Mouse (Mus musculus) hindbrain, embryonic 16.5 days (tissue): ENCODE results near the gene Iqcd. TPM values are rescaled to one million over a fixed set of nuclear protein-coding genes. Genes with fewer than 3 reads are reported as not detected.

Experiments used
- ATAC-seq: fragments of 200-750 bp; cut with Nextera tagmentation; 2 replicates; pipeline ENCODE4 v1.8.0; 2017; ENCODE audit warnings: moderate TSS enrichment, moderate library complexity
- H3K27ac ChIP-seq: fragments of 300-500 bp; sonication (generic); 2 replicates; pipeline ENCODE4 v1.5.1; 2014; ENCODE audit warnings: low read depth, mild to moderate bottlenecking, control low read depth, low read length, moderate library complexity
- H3K27me3 ChIP-seq: fragments of 300-500 bp; sonication (generic); replicated peaks from 2 replicates; pipeline ENCODE4 v1.6.1; 2014; ENCODE audit warnings: low read length; ENCODE audit not compliant: control insufficient read depth, insufficient read depth
- H3K36me3 ChIP-seq: fragments of 300-500 bp; sonication (generic); 2 replicates; pipeline ENCODE4 v1.6.1; 2014; ENCODE audit warnings: mild to moderate bottlenecking, low read length, moderate library complexity, mixed read lengths; ENCODE audit not compliant: control insufficient read depth, insufficient read depth
- H3K4me1 ChIP-seq: fragments of 300-500 bp; sonication (generic); 2 replicates; pipeline ENCODE4 v1.6.1; 2014; ENCODE audit warnings: low read depth, low read length; ENCODE audit not compliant: control insufficient read depth, insufficient read depth
- H3K4me2 ChIP-seq: fragments of 300-500 bp; sonication (generic); 2 replicates; pipeline ENCODE4 v1.6.1; 2014; ENCODE audit warnings: mild to moderate bottlenecking, low read length, control low read depth, moderate library complexity
- H3K4me3 ChIP-seq: fragments of 300-500 bp; sonication (generic); 2 replicates; pipeline ENCODE4 v1.5.1; 2014; ENCODE audit warnings: mild to moderate bottlenecking, low read length, control low read depth, moderate library complexity
- H3K9ac ChIP-seq: fragments of 300-500 bp; sonication (generic); 2 replicates; pipeline ENCODE4 v1.6.1; 2014; ENCODE audit warnings: low read depth, mild to moderate bottlenecking, control low read depth, low read length, moderate library complexity
- H3K9me3 ChIP-seq: fragments of 300-500 bp; sonication (generic); 2 replicates; pipeline ENCODE4 v1.6.1; 2014; ENCODE audit warnings: mild to moderate bottlenecking, low read length, moderate library complexity; ENCODE audit not compliant: control insufficient read depth
- WGBS: fragments of 180-500 bp; shearing (Covaris S2); extraction: QIAGEN DNeasy Blood & Tissue Kit; methylation state at CpG from one replicate; pipeline ENCODE4 v1.1.7; 2014; 5-methylcytosine and 5-hydroxymethylcytosine counted together
- polyA plus RNA-seq: library from polyadenylated mRNA; unstranded; fragments of >200 nt; fragmentation: Nextera tagmentation; extraction: Ambion mirVana; gene quantifications from 2 replicates; pipeline ENCODE4 v1.2.1, GENCODE M21; 2015

Iqcd gene
- polyA plus RNA-seq, 1 experiment from 2014 or later: 2.0 TPM

DNA sequence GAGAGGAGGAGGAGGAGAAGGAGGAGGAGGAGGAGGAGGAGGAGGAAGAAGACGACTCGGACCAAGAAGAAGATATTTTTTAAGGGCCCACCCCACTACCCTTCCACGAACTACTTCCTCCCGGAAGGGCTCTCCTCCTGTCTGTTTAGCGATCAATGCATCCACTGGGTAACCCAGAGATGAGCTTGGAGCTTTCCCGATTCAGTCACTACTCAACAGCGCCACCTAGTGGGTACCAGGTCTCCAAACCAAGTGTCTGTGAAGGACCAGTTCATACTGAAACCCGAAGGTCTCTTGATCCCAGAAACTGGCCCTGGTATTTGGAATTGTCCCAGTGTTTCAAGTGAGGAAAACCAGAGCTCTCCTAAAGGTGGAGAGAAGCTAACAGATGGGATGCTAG, 16.9 kb downstream of the Iqcd start:
- H3K9ac ChIP-seq: peak overlapping the region; percentile 65
- WGBS: 0% methylated on average over 8 of the region's 8 CpGs
- ATAC-seq: peak; percentile 74
- H3K27ac ChIP-seq: no peak overlapping the region
- peak overlapping the region; percentile 38 for H3K4me3 ChIP-seq
- H3K36me3 ChIP-seq: no peaks in the 10 kb centered on the region
- H3K9me3 ChIP-seq: no peaks in the 10 kb centered on the region
- H3K27me3 ChIP-seq: no peaks in the 10 kb centered on the region
- peaks cover 7% of the 10 kb centered on the region for H3K4me1 ChIP-seq
- H3K4me2 ChIP-seq: peak overlapping the region; percentile 71

DNA sequence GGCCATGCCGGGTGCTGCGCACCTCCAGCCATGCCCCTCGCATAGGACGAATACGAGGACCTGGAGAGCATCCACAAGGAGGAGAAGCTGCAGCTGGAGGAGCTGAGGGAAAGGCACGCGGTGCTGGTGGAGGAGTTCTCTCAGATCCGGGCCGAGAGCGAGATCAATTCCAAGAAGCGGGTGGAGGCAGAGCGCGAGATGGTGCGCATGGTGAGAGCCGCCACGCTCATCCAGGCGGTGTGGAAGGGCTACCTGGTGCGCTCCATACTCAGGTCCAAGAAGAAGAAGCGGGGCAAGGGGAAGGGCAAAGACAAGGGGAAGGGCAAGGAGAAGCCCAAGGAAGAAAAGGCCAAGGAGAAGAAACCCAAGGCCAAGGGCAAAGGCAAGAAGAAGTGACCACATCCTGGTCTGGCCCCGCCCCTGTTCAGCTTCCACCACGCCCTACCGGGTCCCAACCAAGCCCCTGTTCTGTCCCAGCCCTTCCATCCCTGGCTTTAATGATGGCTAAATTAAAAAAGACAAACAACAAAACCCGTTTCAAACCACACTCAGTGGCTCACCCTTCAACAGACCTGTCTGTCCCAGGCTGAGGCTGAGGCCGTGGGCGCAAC, 17.9 kb downstream of the Iqcd start:
- Histone ChIP-seq H3K4me2 (no peak overlapping the region), H3K9me3 (no peaks in the 10 kb centered on the region), H3K27ac (no peak overlapping the region), H3K4me3 (no peak overlapping the region), H3K9ac (no peak overlapping the region), H3K4me1 (peaks cover 16% of the 10 kb centered on the region), H3K36me3 (no peaks in the 10 kb centered on the region), H3K27me3 (no peaks in the 10 kb centered on the region)
- ATAC-seq: no peak
- 73% methylated on average over 25 of the region's 25 CpGs for WGBS

DNA sequence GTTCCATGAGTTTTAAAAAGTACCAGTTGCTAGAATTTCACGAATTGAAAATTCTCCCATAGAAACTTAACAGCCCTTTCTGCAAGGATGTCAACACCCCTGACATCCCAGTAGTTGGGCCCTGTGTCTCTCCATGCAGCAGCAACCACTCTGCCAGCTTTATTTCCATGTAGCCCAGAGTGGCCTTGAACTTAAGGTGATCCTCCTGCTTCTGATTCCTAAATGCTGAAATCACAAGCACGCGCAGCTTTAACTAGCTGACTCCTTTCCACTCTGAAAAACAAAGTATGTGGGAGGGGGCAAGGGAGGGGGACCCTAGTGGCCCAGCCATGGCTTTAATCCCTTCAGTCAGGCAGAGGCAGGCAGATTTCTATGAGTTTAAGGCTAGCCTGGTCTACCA, 18.5 kb downstream of the Iqcd start:
- peaks cover 16% of the 10 kb centered on the region for H3K4me1 ChIP-seq
- no peak overlapping the region for H3K4me2 ChIP-seq
- WGBS: 78% methylated on average over 3 of the region's 3 CpGs
- ATAC-seq: no peak
- no peak overlapping the region for H3K4me3 ChIP-seq
- H3K27me3 ChIP-seq: no peaks in the 10 kb centered on the region
- no peaks in the 10 kb centered on the region for H3K9me3 ChIP-seq
- no peak overlapping the region for H3K9ac ChIP-seq
- no peaks in the 10 kb centered on the region for H3K36me3 ChIP-seq
- no peak overlapping the region for H3K27ac ChIP-seq

DNA sequence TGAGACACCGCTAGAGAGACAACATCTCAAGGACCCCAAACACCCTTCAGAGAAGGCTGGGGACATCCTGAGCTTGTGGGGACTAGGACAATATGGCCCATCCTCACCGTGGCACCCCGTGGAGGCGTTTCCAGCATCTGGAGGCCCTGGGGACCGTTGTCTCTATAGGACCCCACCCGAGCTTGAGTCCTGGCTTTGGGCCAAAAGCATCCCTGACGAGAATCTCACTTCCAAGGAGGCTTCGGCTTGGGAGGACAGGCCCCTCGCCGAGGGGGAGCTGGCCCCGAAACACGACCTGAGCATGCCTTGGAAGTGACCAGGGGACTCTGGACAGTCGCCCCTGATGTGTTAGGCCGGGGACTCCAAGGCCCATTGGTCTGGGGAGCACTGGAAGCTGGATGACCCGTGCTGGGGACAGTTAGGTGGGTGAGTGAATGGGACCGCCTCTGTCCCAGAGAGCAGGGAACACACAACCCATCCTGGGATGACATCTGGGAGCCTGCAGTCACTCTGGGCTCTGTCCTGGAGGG, 20.5 kb downstream of the Iqcd start:
- no peak overlapping the region; the same call in 1 of the 2 replicates for H3K9ac ChIP-seq
- no peak for ATAC-seq

DNA sequence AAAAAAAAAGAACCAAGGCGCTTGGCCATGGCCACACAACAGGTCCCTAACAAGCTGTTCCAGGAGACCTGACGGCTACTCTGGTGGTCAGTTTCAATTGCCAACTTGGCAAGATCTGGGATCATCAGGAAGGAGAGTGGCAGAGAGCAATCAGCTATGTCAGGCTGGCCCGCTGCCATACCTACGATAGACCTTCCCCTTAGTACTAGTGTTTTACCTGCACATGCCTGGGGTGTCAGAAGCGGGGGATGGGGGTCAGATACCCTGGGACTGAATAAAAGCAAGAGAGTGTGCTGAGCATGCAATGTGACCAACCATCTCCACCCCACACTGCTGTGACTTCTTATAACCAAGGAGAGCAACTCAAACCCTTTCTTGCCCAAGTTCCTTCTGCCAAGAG, 22.1 kb downstream of the Iqcd start:
- Histone ChIP-seq H3K4me3 (no peak overlapping the region; the same call in 1 of the 2 replicates), H3K9ac (no peak overlapping the region), H3K4me1 (peaks cover 17% of the 10 kb centered on the region), H3K27ac (no peak overlapping the region), H3K9me3 (no peaks in the 10 kb centered on the region), H3K27me3 (no peaks in the 10 kb centered on the region), H3K36me3 (no peaks in the 10 kb centered on the region), H3K4me2 (peak overlapping the region; percentile 60)
- no peak for ATAC-seq
- 96% methylated on average over 5 of the region's 5 CpGs for WGBS

More for the DNA sequence above, 20.5 kb downstream of the Iqcd start:
- Histone ChIP-seq H3K9me3 (no peaks in the 10 kb centered on the region), H3K4me3 (no peak overlapping the region), H3K27me3 (no peaks in the 10 kb centered on the region), H3K27ac (no peak overlapping the region), H3K4me2 (no peak overlapping the region), H3K4me1 (peaks cover 22% of the 10 kb centered on the region), H3K36me3 (no peaks in the 10 kb centered on the region)
- 79% methylated on average over 16 of the region's 16 CpGs for WGBS

DNA sequence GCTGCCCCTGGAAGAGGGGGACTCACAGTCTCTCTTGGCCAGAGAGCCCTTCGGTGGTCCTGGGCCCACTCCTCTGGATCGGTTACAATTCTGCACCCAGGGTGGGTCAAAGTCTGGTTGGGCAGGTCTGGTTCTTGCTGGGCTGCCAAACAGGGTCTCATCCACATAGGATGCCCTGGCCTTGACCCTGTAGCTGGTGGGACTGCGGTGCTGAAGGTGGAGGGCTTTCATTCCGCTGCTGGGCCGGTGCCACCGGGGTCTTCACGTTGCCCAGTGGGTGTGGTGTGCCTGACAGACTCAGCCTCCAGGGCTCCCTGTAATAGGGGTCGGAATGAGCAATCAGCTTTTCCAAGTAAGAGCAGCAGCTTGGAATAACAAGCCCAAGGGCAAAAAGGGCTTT, 22.6 kb downstream of the Iqcd start:
- ATAC-seq: no peak
- Histone ChIP-seq H3K4me1 (peaks cover 17% of the 10 kb centered on the region), H3K27ac (no peak overlapping the region), H3K36me3 (no peaks in the 10 kb centered on the region), H3K4me2 (peak overlapping the region; percentile 60), H3K9ac (peak overlapping the region; percentile 63), H3K4me3 (peak overlapping the region; percentile 84), H3K9me3 (no peaks in the 10 kb centered on the region), H3K27me3 (no peaks in the 10 kb centered on the region)
- WGBS: 46% methylated on average over 8 of the region's 8 CpGs

DNA sequence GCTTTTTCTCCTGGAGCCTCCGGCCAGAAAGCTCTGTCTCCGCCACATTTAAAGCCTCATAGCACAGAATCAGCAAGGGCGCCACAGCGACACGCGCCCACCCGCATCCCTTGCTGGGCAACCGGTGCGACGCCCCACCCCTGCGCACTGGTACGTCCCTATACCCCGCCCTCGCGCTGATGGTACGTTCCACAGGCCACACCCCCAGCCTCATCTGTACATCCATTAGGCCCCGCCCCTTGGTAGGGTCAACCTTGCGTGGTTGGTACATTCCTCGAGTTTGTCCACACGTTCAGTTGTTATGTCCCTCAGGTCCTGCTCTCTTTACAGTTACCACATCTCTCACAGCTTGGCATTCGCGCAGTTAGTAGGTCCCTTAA, 23.6 kb downstream of the Iqcd start, which contains the start of the genes Rita1 and Ddx54:
Gene Rita1, minus strand, starts transcription at position 148 of the 380 bp plus-strand sequence.
Gene Ddx54, plus strand, starts transcription at position 298 of the 380 bp plus-strand sequence.
- H3K4me1 ChIP-seq: peaks cover 17% of the 10 kb centered on the region
- no peaks in the 10 kb centered on the region for H3K27me3 ChIP-seq
- H3K9me3 ChIP-seq: no peaks in the 10 kb centered on the region
- 0% methylated on average over 22 of the region's 22 CpGs for WGBS
- peaks cover 5% of the 10 kb centered on the region; the same call in 1 of the 2 replicates for H3K36me3 ChIP-seq
- peak; percentile 83 for ATAC-seq
- H3K9ac ChIP-seq: peak within 1 kb of the TSS; percentile 78
- H3K4me2 ChIP-seq: peak within 1 kb of the TSS; percentile 90
- H3K27ac ChIP-seq: peak within 1 kb of the TSS; percentile 91
- peak within 1 kb of the TSS; percentile 84 for H3K4me3 ChIP-seq

DNA sequence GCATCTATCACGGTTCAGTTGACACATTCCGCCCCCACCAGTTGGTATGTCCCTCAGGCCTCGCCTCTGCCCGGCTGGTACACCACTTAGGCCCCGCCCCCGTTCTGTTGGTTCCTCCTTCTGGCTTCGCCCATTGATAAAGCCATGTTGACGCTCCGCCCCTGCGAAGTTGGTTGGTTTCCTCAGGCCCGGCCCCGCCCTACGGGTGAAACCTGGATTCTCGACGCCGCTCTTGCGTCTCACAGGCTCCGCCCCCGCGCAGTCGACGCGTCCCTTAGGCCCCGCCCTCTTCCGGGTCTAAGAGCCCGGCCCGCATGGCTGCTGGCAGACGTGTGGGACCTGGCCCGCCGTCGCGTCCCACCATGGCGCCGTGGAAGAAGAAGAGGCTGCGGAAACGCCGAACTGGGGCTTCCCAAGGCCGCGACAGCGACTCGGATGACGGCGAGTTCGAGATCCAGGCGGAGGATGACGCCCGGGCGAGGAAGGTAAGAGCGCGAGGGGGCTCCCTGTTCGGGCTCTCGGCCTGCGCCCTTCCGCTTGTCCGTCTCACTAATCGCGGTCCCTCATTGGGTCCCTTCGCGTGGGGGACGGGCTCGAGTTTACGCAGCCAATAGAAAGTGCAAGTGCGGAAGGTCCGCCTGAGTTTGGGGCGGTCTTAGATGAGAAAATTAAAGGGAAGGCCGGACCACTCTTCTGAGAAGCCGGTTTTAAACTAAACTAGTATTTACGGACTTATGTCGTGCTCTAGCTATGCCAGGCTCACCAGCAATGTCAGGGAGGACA, 24.2 kb downstream of the Iqcd start:
- Histone ChIP-seq H3K36me3 (peaks cover 8% of the 10 kb centered on the region), H3K4me2 (peak overlapping the region; percentile 90), H3K9ac (peak overlapping the region; percentile 78), H3K9me3 (no peaks in the 10 kb centered on the region), H3K4me1 (peaks cover 17% of the 10 kb centered on the region), H3K27ac (peak overlapping the region; percentile 91), H3K4me3 (peak overlapping the region; percentile 84), H3K27me3 (no peaks in the 10 kb centered on the region)
- under 1% methylated on average over 69 of the region's 69 CpGs for WGBS
- ATAC-seq: peak; percentile 94

DNA sequence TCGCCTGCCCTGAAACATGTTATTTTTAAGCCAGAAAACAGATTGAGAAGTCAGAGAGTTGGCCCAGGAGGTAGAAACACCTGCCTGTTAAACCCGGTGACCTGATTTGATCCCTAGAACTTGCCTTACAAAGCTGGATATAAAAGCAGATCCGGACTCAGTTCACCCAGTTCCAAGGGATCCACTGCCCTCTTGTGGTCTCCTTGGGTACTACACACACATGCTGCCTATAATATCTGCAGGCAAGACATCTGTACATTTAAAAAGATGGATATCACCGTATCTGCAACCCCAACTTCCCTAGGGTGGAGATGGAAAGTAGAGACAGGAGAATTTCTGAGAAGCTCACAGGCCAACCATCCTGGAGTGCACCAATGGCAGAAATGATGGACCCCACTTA, 27.1 kb downstream of the Iqcd start:
- no peak for ATAC-seq
- Histone ChIP-seq H3K9ac (no peak overlapping the region), H3K4me2 (no peak overlapping the region), H3K36me3 (peaks cover 28% of the 10 kb centered on the region), H3K4me1 (peaks cover 13% of the 10 kb centered on the region), H3K27ac (no peak overlapping the region), H3K27me3 (no peaks in the 10 kb centered on the region), H3K9me3 (no peaks in the 10 kb centered on the region), H3K4me3 (no peak overlapping the region)
- 95% methylated on average over 4 of the region's 4 CpGs for WGBS
